Mouse (Mus musculus): ENCODE measurements at regions not wholly inside any gene's neighbourhood (a gene's known extent, or its start where the extent isn't known, plus 50 kb on each side); places are given as distances from the start of the nearest gene placed in this dataset.

DNA sequence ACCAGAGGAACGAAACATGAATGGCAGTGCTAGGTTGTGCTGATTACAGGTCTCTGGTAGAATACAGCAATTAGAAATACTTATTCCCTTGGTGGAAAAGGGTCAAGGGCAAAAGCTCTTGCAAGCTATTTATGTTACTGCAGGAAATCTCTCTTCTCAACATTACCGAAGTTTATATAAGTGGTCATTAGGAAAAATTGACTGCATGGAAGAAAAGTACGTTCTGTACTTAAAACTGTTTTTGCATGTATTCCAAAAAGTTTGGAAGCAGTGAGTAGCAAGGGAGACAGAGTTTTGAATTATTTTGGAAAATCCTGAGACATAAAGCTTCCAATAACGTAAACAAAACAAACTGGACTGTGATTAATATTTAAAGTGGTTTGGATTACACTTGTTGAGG lies 554.6 kb upstream of the Klf6 start:
- no peak for TF ChIP-seq CTCF (IDR thresholded peaks at IDR 0.05; ENCODE audit: borderline replicate concordance, insufficient read depth, low read length)
- no peak for TF ChIP-seq POLR2A (IDR thresholded peaks at IDR 0.05; ENCODE audit: low read depth, low read length)
